Mouse (Mus musculus): ENCODE measurements around the gene Olfr214.
"Not testable (repeated sequence)": the region's sequence is repeated elsewhere in the genome, so short reads cannot be mapped to it uniquely, and the experiment has no call there.

Olfr214 gene

DNA sequence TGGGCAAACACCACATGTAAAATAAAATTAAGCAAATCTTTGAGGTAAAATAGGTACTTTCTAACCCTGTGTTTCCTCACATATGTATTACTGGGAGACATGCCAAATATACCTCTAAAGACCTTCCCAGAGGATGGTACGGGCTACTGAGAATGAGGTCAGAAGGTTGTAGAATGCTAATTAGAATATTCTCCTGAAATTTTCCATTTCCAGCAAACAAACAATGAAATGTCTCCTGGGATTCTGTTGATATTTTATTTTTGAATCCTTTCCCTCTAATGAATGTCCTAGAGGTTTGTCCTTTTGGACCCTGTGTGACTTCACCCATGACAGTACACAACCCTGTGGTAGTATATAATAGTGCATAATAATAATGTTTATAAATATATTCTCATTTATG lies at the start of gene Olfr214:
Gene Olfr214, plus strand, starts transcription at position 301 of the 400 bp plus-strand sequence.
- DNase-seq, result no peak

DNA sequence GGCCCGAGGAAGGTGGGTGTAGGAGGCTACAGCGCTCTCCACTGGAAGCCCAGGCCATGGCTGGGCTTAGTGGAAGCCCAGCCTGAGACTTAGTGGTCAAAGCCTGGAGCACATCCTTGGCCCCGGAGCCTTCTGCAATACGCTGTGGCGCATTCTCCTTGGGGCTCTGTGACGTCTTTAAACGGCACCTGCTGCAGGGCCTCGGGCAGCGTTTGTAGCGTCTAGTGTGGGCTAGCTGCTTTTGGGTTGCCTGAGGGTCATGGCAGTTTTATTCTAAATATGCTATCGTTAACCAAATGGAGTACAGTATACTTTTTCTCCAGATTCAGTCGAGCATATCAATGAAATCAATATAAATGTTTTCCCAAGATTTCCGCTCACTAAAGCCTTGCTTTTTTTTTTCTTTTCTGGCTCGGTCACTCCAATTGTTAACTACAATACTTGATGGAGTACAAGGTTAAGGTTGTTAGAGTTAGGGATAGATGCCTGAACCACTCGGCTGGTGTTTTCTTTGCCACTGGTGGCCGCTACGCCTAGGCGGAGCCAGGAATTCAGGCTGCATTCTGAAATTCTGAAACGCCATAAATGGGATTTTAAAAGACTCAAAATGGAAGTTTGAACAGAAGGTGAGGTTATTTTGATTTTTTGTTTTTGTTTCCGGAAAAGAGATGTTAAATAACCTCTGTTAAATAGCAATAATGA lies 47.6 kb upstream of the Olfr214 start, which contains the start of gene Olfr212:
Gene Olfr212, plus strand, starts transcription at position 215 of the 702 bp plus-strand sequence.
- DNase-seq, result not testable (repeated sequence)

DNA sequence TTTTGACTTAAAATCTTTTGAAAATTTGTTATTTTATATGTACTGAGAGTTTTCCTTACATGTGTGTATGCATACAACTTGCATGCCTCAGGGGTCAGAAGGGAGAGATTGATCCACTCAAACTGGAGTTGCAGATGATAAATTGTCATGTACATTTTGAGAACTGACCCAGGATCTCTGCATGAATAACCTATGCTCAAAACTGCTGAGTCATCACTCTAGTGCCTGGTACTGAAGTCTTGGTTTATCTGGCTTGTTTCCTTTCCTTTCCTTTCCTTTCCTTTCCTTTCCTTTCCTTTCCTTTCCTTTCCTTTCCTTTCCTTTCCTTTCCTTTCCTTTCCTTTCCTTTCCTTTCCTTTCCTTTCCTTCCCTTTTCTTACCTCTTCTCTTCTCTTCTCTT lies 39.2 kb upstream of the Olfr214 start:
- DNase-seq, result no peak

DNA sequence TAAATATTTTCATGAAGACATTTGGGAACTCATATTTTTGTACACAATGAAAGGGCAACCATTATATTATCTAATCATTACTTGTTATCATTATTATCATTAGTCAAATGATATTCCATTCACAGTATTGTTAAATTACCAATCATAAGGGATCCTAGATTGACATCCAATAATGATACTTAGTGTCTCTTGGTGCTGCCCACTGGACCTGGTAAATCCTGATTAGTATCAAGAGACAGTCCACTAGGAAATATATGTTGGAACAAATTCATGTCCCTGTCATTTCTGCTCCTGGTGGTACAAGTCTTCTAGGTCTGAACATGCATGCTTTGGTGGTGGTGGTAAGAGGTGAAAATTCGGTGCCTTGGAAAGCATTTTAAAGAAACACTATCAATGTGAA lies 15.9 kb upstream of the Olfr214 start, which contains the start of gene Olfr213:
Gene Olfr213, plus strand, starts transcription at position 301 of the 400 bp plus-strand sequence.
- DNase-seq, result no peak

DNA sequence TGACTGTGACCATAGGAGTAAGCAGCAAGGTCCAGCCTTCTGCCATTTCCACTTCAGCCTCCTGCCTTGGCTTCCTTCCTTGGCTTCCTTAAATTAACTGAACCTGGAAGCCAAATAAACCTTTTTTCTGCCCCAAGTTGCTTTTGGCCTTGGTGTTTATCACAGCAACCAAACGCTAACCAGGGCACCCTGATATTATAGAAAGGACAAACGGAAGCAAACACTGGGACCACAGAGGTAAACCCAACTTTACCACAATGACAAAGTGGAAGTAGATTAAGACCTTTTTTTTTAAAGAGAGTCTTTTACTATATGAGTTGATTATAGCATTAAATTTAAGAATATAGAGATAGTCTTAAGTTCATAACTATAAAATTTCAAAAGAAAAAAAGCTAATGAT lies 11.5 kb upstream of the Olfr214 start:
- no peak for DNase-seq

DNA sequence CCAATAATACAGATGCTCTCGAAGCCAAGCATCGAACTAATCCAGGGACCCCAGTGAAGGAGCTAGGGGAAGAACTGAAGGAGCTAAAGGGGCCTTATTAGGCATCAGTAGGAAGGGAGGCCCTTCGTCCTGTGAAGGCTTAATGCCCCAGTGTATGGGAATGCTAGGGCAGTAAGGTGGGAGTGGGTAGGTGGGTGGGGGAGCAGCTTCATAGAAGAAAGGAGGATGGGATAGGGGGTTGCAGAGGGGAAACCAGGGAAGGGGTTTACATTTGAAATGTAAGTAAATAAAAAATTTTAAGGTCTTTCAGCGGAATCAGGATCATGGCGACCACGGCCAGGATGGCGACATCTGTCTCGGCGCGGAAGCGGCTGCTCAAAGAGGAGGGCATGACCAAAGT lies 3.2 kb upstream of the Olfr214 start, which contains the start of gene Gm5580:
Gene Gm5580, plus strand, starts transcription at position 301 of the 400 bp plus-strand sequence.
- not testable (repeated sequence) for DNase-seq

DNA sequence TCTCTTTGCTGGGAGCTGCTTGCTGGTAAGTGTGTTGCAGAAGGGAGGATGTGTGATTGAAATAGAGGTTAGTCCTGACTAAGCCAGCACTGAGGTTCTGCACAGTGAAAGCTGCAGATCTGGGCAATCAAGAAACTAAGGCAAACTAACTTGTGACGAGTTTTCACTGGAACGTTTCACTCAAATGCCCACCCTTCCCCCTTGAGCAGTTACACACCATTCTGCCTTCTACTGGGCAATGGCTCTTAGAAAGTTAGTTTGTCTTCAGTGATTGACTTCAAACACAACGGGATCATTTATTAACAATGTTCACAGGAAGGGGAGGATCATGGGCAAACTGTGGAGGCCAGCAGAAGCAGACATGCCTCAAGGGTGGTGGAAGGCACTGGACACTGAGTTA lies 917 bp downstream of the Olfr214 start:
- no peak for DNase-seq

DNA sequence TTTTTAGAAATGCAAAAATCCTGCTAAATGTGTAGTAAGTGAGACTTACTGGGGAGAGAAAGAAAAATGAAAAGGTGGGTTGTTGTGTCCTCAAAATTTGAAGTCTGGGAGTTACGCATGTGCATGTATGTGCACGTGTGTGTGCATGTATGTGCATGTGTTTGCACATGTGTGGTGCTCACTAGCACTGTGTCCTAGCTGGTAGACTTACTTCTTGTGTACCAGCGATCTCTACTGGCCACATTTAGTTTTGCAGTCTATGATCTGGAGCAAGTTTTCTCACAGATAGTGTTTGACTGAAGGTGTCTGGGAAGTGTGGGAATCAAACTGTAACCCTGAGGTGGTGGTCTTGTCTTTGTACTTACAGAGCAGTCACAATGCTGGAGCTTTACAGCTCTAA lies 15.8 kb downstream of the Olfr214 start:
- peak; percentile 43 for DNase-seq

DNA sequence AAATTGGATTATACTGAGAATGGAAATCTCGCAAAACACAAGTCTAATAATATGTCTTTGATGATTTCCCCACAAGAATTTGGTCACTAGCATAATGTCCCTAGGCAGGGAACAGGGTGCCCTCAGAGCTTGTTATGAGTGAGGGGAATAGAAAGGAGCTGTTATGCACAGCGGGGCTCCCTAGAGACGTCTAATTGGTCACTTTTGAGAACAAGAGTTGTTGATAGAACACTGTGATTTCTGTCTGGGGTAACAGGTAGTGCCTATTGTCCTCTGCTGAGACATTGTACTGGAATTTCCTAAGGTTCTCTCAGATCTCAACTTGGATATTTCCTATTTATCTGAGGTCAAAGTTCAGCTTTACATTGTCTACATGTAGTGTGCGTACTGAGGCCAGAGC lies 30.1 kb downstream of the Olfr214 start, which contains the start of gene Olfr215:
Gene Olfr215, minus strand, starts transcription at position 101 of the 400 bp plus-strand sequence.
- no peak for DNase-seq

DNA sequence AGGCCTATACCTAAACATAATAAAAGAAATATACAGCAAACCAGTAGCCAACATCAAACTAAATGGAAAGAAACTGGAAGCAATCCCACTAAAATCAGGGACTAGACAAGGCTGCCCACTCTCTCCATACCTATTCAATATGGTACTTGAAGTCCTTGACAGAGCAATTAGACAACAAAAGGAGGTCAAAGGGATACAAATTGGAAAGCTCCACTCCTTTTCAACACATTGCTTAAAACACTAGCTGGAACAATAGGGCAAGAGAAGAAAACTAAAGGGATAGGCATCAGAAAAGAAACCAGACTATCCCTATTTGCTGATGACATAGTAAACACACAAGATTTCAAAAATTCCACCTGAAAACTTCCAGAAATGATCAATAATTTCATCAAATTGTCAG lies 46.9 kb downstream of the Olfr214 start:
- not testable (repeated sequence) for DNase-seq

DNA sequence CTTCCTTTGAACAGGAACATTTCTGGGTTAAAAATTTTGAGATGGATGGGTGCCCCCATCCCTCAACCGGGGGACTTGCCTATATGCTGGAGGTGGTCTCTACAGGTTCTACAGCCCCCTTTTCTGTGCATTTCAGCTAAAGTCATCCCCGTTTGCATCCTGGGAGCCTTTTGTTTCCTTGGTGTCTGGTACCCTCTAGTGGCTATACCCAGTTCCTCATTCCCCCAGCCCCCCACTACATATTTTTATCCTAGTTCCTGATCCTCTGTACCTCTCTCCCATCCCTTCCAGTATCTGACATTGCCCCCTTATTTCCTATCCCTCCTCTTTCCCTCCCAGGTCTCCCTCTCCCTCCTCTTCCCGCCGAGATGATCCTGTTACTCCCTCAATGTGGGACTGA lies 53.2 kb downstream of the Olfr214 start:
- no peak for DNase-seq
